Mouse (Mus musculus) limb, embryonic 12.5 days (tissue): ENCODE data around the gene Cacna1c. TPM values are rescaled to one million over a fixed set of nuclear protein-coding genes. Genes with fewer than 3 reads are reported as not detected.

Source experiments
- ATAC-seq: fragments of 200-750 bp; cut with Nextera tagmentation; 2 replicates; pipeline ENCODE4 v1.8.0; 2017; ENCODE audit warnings: low read depth, moderate TSS enrichment; ENCODE audit not compliant: insufficient number of reproducible peaks, insufficient read depth, low FRiP score, low TSS enrichment
- H3K27ac ChIP-seq: fragments of 300-500 bp; sonication (generic); 2 replicates; pipeline ENCODE4 v1.5.1; 2016; ENCODE audit warnings: mild to moderate bottlenecking, moderate library complexity
- H3K27me3 ChIP-seq: fragments of 300-500 bp; sonication (generic); 2 replicates; pipeline ENCODE4 v1.6.1; 2016; ENCODE audit warnings: mild to moderate bottlenecking, moderate library complexity
- H3K36me3 ChIP-seq: fragments of 300-500 bp; sonication (generic); 2 replicates; pipeline ENCODE4 v1.6.1; 2016; ENCODE audit warnings: mild to moderate bottlenecking, moderate library complexity
- H3K4me1 ChIP-seq: fragments of 300-500 bp; sonication (generic); replicated peaks from 2 replicates; pipeline ENCODE4 v1.6.1; 2016
- H3K4me2 ChIP-seq: fragments of 300-500 bp; sonication (generic); 2 replicates; pipeline ENCODE4 v1.6.1; 2016; ENCODE audit warnings: mild to moderate bottlenecking, moderate library complexity
- H3K4me3 ChIP-seq: fragments of 300-500 bp; sonication (generic); replicated peaks from 2 replicates; pipeline ENCODE4 v1.5.1; 2016; ENCODE audit warnings: mild to moderate bottlenecking
- H3K9ac ChIP-seq: fragments of 300-500 bp; sonication (generic); replicated peaks from 2 replicates; pipeline ENCODE4 v1.6.1; 2016; ENCODE audit warnings: mild to moderate bottlenecking, moderate library complexity
- H3K9me3 ChIP-seq: fragments of 300-500 bp; sonication (generic); 2 replicates; pipeline ENCODE4 v1.6.1; 2016; ENCODE audit warnings: mild to moderate bottlenecking, moderate library complexity
- WGBS: fragments of 180-500 bp; shearing (Covaris S2); methylation state at CpG from one replicate; pipeline ENCODE4 v1.1.7; 2016; 5-methylcytosine and 5-hydroxymethylcytosine counted together
- polyA plus RNA-seq: library from polyadenylated mRNA; unstranded; fragments of >200 nt; fragmentation: Nextera tagmentation; extraction: Ambion mirVana; gene quantifications from 2 replicates; pipeline ENCODE4 v1.2.1, GENCODE M21; 2016

The Cacna1c gene
- polyA plus RNA-seq, 1 experiment from 2014 or later: 13.8 TPM

DNA sequence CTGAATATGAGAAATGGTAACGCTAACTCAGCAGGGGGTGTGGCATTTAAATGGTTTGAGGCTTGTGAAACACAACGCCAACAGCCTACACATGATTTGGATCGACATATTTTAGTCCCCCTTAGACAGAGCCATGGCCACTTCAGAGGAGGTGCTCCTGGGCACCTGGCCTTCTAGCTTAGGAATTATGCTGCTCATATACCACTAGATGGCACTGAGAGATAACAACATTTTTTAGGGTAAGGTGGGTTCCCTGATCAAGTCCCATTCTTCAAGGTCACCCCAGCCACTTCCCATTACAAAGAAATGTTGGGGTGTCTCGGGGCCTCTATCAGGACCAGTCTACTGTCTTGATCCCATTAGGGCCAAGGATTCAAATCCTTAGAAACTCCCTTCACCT lies 570.0 kb downstream of the Cacna1c start:
- no peak for ATAC-seq
- Histone ChIP-seq H3K4me3 (no peak overlapping the region), H3K27ac (no peak overlapping the region), H3K9ac (no peak overlapping the region), H3K9me3 (no peaks in the 10 kb centered on the region), H3K27me3 (no peaks in the 10 kb centered on the region), H3K36me3 (peaks cover 23% of the 10 kb centered on the region; the same call in 1 of the 2 replicates), H3K4me1 (no peaks in the 10 kb centered on the region), H3K4me2 (no peak overlapping the region)
- WGBS: 59% methylated on average over 4 of the region's 4 CpGs

DNA sequence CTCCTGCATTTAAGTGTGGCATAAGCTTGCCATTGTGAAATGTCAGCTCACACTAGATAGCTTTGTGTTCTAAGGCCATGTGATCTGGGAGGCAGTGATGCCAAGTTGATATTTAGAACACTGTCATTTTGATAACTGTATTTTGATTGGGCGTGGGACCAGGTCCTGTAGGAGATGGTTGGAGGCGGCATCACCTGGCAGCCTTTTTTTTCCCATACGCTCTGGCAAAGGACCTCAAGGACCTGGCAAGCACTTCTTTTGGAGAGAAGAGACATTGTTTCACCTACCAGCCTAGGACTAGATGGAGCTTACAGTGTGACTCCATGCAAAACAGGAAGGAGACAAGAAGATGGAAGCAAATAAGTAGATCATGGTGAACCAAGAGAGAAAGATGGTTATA lies 572.6 kb downstream of the Cacna1c start:
- peaks cover 23% of the 10 kb centered on the region; the same call in 1 of the 2 replicates for H3K36me3 ChIP-seq
- no peaks in the 10 kb centered on the region for H3K9me3 ChIP-seq
- H3K27ac ChIP-seq: no peak overlapping the region
- WGBS: 94% methylated on average over 3 of the region's 3 CpGs
- H3K27me3 ChIP-seq: no peaks in the 10 kb centered on the region
- H3K4me3 ChIP-seq: no peak overlapping the region
- ATAC-seq: no peak
- no peak overlapping the region for H3K4me2 ChIP-seq
- H3K9ac ChIP-seq: no peak overlapping the region
- no peaks in the 10 kb centered on the region for H3K4me1 ChIP-seq

DNA sequence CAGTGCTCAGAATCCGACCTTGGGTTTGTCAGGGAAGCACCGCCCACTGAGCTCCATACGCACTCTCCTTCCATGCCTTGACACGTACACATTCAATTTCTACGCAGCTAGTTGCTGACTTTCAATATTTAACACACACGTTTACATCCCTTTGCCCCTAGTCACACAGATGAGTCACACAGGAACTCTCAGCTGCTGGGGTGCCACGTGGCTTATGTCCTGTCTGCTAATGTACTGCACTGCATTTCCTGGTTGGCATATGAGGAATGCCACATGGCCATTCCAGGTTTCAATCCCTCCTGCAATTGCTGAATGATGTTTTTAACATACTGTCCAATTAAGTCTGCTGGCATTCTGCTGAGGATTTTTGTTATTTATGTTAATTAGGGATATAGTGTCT lies 574.4 kb downstream of the Cacna1c start:
- Histone ChIP-seq H3K9me3 (no peaks in the 10 kb centered on the region), H3K36me3 (peaks cover 28% of the 10 kb centered on the region), H3K9ac (no peak overlapping the region), H3K4me1 (no peaks in the 10 kb centered on the region), H3K4me2 (no peak overlapping the region), H3K4me3 (no peak overlapping the region), H3K27ac (no peak overlapping the region), H3K27me3 (no peaks in the 10 kb centered on the region)
- no peak for ATAC-seq
- 75% methylated on average over 7 of the region's 7 CpGs for WGBS

DNA sequence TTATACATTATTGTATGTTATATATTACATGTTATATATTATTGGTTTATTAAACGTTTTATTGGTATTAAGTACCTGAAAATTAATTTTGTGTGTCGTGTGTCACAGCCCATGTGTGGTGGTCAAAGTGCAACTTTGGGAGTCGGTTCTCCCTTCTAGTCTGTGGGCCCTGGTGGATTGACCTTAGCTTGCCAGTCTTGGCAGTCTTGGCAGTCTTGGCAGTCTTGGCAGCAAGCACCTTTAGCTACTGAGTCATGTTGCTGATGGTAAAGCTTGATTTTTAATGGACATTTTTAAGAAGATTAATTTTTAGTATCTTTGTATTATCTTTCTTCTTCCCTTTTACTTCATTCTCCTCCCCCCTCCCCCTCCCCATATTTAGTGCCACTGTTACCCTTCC lies 574.8 kb downstream of the Cacna1c start:
- no peaks in the 10 kb centered on the region for H3K27me3 ChIP-seq
- no peak overlapping the region for H3K27ac ChIP-seq
- 85% methylated on average over 3 of the region's 3 CpGs for WGBS
- no peak overlapping the region for H3K4me2 ChIP-seq
- H3K9ac ChIP-seq: no peak overlapping the region
- no peaks in the 10 kb centered on the region for H3K4me1 ChIP-seq
- no peaks in the 10 kb centered on the region for H3K9me3 ChIP-seq
- H3K36me3 ChIP-seq: peaks cover 28% of the 10 kb centered on the region
- no peak for ATAC-seq
- H3K4me3 ChIP-seq: no peak overlapping the region

DNA sequence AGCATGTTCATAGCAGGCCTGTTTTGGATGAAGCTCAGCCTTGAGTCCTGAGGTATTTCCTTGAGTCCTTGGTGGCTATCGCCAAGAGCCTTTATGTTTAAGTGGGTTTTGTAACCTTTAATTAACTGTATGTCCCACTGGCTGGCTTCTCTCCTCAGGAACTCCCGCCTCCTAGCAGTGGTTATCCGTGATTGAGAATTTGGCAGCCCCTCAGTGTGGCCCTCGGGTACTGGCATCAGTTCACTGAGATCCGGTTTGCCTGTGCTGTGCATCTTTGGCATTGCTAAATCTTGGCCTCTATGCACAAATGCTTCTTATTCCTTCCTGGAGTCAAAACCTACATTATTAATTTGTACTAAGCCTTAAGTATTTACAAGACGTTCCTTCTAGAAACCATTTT lies 587.3 kb downstream of the Cacna1c start:
- Histone ChIP-seq H3K9me3 (no peaks in the 10 kb centered on the region), H3K9ac (no peak overlapping the region), H3K27me3 (no peaks in the 10 kb centered on the region), H3K4me3 (no peak overlapping the region), H3K4me2 (no peak overlapping the region), H3K36me3 (peaks cover 57% of the 10 kb centered on the region), H3K4me1 (no peaks in the 10 kb centered on the region), H3K27ac (no peak overlapping the region)
- no peak for ATAC-seq
- 91% methylated on average over 6 of the region's 6 CpGs for WGBS

DNA sequence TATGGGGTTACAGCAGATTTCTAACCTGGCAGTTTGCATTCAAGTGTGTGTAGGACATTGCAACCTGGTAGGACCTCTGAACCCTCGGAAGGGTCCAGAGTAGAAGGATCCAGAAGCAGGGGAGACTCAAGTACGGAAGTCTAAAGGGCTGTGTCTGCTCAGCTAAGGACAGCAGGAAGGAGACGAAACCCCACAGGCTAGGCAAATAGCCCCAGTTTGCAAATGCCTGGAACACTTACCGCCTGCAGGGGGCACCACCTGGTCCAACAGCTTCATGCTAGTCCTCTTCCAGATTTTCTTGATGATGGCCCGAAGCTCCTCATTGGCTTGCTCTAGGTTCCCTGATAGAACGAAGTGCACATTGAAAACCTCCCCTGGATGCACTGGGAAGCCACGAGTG lies 590.2 kb downstream of the Cacna1c start:
- Histone ChIP-seq H3K4me2 (no peak overlapping the region), H3K4me1 (no peaks in the 10 kb centered on the region), H3K27ac (no peak overlapping the region), H3K9ac (no peak overlapping the region), H3K36me3 (peaks cover 66% of the 10 kb centered on the region), H3K27me3 (no peaks in the 10 kb centered on the region), H3K4me3 (no peak overlapping the region), H3K9me3 (no peaks in the 10 kb centered on the region)
- WGBS: 73% methylated on average over 7 of the region's 7 CpGs
- ATAC-seq: no peak

DNA sequence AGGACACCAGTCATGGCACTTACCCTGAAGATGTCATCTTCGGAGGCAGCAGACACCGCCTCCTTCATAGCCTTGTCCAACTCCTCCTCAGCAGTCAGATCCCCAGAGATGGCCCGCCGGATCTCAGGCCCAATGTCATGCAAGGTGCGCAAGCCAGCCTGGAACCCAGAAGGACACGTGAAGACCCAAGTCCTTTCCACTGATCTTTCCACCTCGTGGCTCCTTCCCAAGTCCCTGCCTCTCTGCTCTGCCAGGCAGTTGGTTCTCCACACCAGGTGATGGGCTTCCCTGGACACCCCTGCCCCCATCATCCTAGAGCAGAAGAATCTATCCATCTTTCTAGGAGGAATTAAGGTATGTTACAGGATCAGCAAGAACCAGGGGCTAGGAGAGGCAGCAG lies 592.4 kb downstream of the Cacna1c start:
- no peaks in the 10 kb centered on the region for H3K9me3 ChIP-seq
- no peaks in the 10 kb centered on the region for H3K27me3 ChIP-seq
- H3K4me3 ChIP-seq: no peak overlapping the region
- peaks cover 58% of the 10 kb centered on the region for H3K36me3 ChIP-seq
- ATAC-seq: no peak
- no peak overlapping the region for H3K27ac ChIP-seq
- no peaks in the 10 kb centered on the region for H3K4me1 ChIP-seq
- H3K9ac ChIP-seq: no peak overlapping the region
- H3K4me2 ChIP-seq: no peak overlapping the region
- 92% methylated on average over 7 of the region's 7 CpGs for whole genome bisulfite sequencing

DNA sequence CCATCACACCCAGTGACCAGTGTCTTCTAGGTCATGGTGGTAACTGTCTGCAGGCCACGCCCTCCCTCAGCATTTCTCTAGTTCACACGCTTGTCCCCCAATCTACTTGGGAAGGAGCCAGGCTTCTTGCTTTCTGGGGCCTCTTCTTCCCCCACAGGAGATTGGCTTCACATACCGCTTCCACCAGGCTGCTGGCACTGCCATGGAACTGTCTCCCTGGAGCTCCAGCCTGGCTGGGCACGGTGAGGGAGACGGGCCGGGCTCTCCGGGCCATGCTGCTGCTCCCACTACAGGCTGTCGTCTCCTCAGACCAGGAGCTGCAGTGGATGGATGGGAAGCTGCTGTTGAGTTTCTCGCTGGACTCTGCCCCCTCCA lies 600.5 kb downstream of the Cacna1c start:
- peaks cover 28% of the 10 kb centered on the region for H3K27me3 ChIP-seq

DNA sequence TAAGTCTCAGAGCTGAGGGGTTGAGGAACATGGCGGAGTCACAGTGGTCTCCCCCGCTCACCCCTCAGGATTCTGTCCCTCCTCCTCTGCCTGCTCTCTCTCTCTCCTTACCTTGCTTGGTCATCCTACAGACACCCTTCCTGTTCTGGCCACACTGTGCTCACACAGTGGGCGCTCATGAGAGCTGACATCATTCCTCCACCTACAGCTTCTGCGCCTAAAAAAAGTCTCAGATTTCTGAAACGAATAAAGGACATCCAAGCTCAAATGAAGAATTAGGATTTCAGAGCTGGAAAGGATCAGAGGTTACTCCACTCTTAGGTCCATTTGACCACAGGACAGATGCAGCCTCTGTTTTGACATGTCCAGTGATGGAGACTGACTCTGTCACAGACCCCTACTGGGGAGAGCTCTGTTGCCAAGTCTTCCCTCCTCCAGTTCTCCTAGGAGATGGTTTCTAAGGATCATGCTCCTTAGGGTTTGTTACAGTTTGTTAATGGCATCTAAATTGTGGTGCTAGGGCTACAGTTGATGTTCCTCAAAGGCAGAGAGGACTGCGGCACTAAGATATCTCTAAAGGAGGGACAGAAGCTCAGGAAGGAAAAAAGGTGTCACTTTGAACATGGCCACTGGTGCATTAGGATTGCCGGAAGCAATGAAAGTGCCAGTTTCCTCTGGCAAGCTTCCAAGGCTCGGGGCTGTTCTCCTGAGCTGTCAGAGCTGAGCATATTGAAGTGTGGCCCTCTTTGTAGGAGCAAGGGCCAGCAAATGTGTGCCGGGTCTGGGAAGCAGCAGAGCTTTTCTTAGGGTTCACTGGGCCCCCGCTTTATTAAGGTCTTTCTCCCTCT lies 601.2 kb downstream of the Cacna1c start:
- ATAC-seq: no peak
- Histone ChIP-seq H3K4me2 (no peak overlapping the region), H3K36me3 (peaks cover 36% of the 10 kb centered on the region; the same call in 1 of the 2 replicates), H3K4me1 (peaks cover 18% of the 10 kb centered on the region), H3K4me3 (no peak overlapping the region), H3K27ac (no peak overlapping the region), H3K27me3 (peaks cover 28% of the 10 kb centered on the region), H3K9ac (no peak overlapping the region), H3K9me3 (no peaks in the 10 kb centered on the region)
- 82% methylated on average over 10 of the region's 10 CpGs for WGBS

More for the DNA sequence above, 600.5 kb downstream of the Cacna1c start:
- peaks cover 39% of the 10 kb centered on the region for H3K36me3 ChIP-seq
- no peak overlapping the region for H3K4me3 ChIP-seq
- H3K4me2 ChIP-seq: no peak overlapping the region
- WGBS: 78% methylated on average over 9 of the region's 9 CpGs
- no peaks in the 10 kb centered on the region for H3K9me3 ChIP-seq
- H3K27ac ChIP-seq: no peak overlapping the region
- H3K9ac ChIP-seq: no peak overlapping the region
- H3K4me1 ChIP-seq: peaks cover 18% of the 10 kb centered on the region
- ATAC-seq: no peak

DNA sequence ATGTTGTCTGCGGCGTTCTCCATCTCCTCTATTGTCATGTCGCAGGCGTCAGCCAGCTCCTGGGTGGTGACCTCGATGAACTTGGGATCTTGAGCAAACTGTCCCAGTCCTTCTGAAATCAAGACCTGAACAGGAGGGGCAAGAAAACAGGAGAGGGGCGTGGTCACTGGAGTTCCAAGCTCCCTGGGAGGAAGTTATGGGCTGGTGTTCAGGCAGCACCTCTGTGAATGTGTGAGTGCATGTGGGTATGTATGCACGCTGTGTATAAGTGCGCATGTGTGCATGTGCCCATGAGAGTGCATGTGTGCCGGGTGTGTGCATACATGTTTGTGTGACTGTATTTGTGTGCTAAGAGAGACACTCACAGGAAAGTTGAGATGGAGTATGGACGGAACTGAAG lies 602.1 kb downstream of the Cacna1c start:
- Histone ChIP-seq H3K27me3 (peaks cover 28% of the 10 kb centered on the region), H3K4me2 (peak overlapping the region; percentile 68), H3K36me3 (peaks cover 36% of the 10 kb centered on the region; the same call in 1 of the 2 replicates), H3K4me1 (peaks cover 18% of the 10 kb centered on the region), H3K9me3 (no peaks in the 10 kb centered on the region), H3K27ac (no peak overlapping the region), H3K4me3 (peak overlapping the region; percentile 38), H3K9ac (peak overlapping the region; percentile 38; the same call in 1 of the 2 replicates)
- 36% methylated on average over 10 of the region's 10 CpGs for WGBS
- peak; percentile 31; the same call in 1 of the 2 replicates for ATAC-seq

DNA sequence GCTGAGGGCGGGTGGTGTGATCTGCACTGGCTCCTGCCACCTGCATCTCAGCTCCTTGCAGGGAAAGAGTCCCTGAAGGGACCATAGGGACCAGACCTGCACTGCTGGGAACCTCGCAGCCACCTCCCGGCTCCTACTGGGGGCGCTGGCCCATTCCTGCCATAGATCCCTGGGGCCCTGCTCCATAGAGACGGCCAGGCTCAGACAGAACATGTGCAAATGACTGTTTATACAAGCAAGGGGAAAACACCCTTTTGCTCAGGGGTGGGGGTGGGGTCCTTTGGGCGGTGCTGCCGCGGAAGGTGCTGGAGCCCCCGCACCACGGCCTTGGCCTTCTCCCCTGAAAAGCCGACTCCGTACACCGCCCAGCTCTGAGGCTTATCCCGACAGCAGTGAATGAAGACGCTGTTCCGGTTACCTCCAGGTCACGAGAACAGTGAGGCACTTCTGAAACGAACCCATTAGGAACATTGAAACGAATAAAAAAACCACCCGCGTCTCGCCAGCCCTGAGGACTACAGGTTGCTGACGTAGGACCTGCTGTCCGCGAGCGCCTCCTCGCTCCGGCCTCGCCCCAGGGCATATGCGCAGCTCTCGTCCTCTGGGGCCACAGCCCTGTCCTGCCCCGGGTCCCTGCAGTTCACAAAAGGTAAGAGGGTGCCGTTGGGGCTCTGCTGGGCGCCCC lies 602.7 kb downstream of the Cacna1c start:
- H3K27ac ChIP-seq: no peak overlapping the region
- peak; percentile 42 for ATAC-seq
- H3K4me3 ChIP-seq: peak overlapping the region; percentile 38
- WGBS: 6% methylated on average over 34 of the region's 34 CpGs
- peaks cover 35% of the 10 kb centered on the region; the same call in 1 of the 2 replicates for H3K36me3 ChIP-seq
- H3K4me2 ChIP-seq: peak overlapping the region; percentile 68
- H3K9ac ChIP-seq: peak overlapping the region; percentile 38
- no peaks in the 10 kb centered on the region for H3K9me3 ChIP-seq
- peaks cover 28% of the 10 kb centered on the region for H3K27me3 ChIP-seq
- peaks cover 18% of the 10 kb centered on the region for H3K4me1 ChIP-seq
